Mouse (Mus musculus) bone marrow macrophage, adult 2 months (primary cell): Measurements from ENCODE around the gene Ror1.

Experiments
- CTCF ChIP-seq: IDR thresholded peaks from 2 replicates; pipeline ENCODE4 v1.5.1; 2012; ENCODE audit warnings: low read depth, mild to moderate bottlenecking, low read length, moderate library complexity
- POLR2A ChIP-seq: IDR thresholded peaks from 2 replicates; pipeline ENCODE4 v1.6.1; 2012; ENCODE audit warnings: mild to moderate bottlenecking, low read depth, low read length, borderline replicate concordance

DNA sequence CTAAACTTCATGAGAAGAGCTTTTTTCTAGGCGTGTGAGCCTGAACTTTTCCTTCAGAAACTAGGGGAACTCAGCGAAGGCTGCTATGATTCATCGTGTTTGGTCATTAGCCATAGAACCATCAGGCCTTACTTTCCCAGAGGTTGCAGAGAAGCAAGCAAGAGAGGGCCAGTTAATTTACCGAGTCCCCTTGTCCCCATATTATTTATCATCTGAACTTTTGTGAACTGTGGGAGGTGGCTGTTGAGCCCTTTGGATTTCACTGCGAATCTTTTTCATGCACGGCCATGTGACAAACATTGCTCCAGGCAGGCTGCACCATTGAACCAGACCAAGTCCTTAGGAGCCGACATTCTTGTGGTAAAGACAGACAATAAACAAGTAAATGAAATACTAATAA is 152.2 kb downstream of the Ror1 start:
- TF ChIP-seq POLR2A (no peak), CTCF (no peak)
